Mouse (Mus musculus): ENCODE data around the gene Dnal1.

- TF ChIP-seq POLR2A (IDR thresholded peaks at IDR 0.05; ENCODE audit: control insufficient read depth in 1 of 2, insufficient read depth in 1 of 2, low read depth in 1 of 2, low read length in 2 of 2, poor library complexity in 1 of 2) (no peak), MAFK (IDR thresholded peaks at IDR 0.05; ENCODE audit: borderline replicate concordance, low read depth, low read length) (no peak), ZC3H11A (IDR thresholded peaks at IDR 0.05; ENCODE audit: low read depth, low read length) (no peak), CTCF (IDR thresholded peaks at IDR 0.05 in 2 of 3, conservative IDR thresholded peaks at IDR 0.05 in 1 of 3; ENCODE audit: control insufficient read depth in 1 of 3, insufficient read depth in 1 of 3, low read depth in 2 of 3, low read length in 3 of 3, poor library complexity in 1 of 3, severe bottlenecking in 1 of 3) (no peak), TAL1 (IDR thresholded peaks at IDR 0.05; ENCODE audit: low read length) (no peak), JUND (IDR thresholded peaks at IDR 0.05; ENCODE audit: low read depth, low read length) (no peak), E2F4 (IDR thresholded peaks at IDR 0.05; ENCODE audit: borderline replicate concordance, low read depth, low read length) (no peak), TCF12 (IDR thresholded peaks at IDR 0.05; ENCODE audit: low read depth, low read length) (no peak), GATA1 (IDR thresholded peaks at IDR 0.05; ENCODE audit: low read depth, low read length) (no peak), USF1 (IDR thresholded peaks at IDR 0.05; ENCODE audit: low read depth, low read length) (no peak), BHLHE40 (IDR thresholded peaks at IDR 0.05; ENCODE audit: borderline replicate concordance, low read depth, low read length) (no peak)
Measured at GRCm38 (mm10) chr12:84101493-84101845, 12.7 kb upstream of the Dnal1 start.
